Mouse (Mus musculus) midbrain, embryonic 11.5 days (tissue): ENCODE measurements around the gene Ppl. TPM values are rescaled to one million over a fixed set of nuclear protein-coding genes. Genes with fewer than 3 reads are reported as not detected.
A peak's percentile ranks its signal among the peaks of the same experiment; 100 is the strongest.

Experiments
- ATAC-seq: fragments of 200-750 bp; cut with Nextera tagmentation; 2 replicates; pipeline ENCODE4 v1.8.0; 2017; ENCODE audit warnings: moderate TSS enrichment, moderate library complexity; ENCODE audit not compliant: low FRiP score
- DNase-seq: peaks from one replicate; pipeline ENCODE4 v3.0.0; 2015; ENCODE audit warnings: low spot score; ENCODE audit errors: missing footprints
- H3K27ac ChIP-seq: fragments of 300-500 bp; sonication (generic); 2 replicates; pipeline ENCODE4 v1.5.1; 2014; ENCODE audit warnings: low read depth, low read length
- H3K27me3 ChIP-seq: fragments of 300-500 bp; sonication (generic); 2 replicates; pipeline ENCODE4 v1.6.1; 2014; ENCODE audit warnings: mild to moderate bottlenecking, low read length, moderate library complexity, mixed read lengths; ENCODE audit not compliant: control insufficient read depth, insufficient read depth
- H3K36me3 ChIP-seq: fragments of 300-500 bp; sonication (generic); 2 replicates; pipeline ENCODE4 v1.6.1; 2014; ENCODE audit warnings: mild to moderate bottlenecking, low read length, moderate library complexity, mixed read lengths; ENCODE audit not compliant: control insufficient read depth, insufficient read depth
- H3K4me1 ChIP-seq: fragments of 300-500 bp; sonication (generic); 2 replicates; pipeline ENCODE4 v1.6.1; 2014; ENCODE audit warnings: low read length; ENCODE audit not compliant: control insufficient read depth, insufficient read depth
- H3K4me2 ChIP-seq: fragments of 300-500 bp; sonication (generic); 2 replicates; pipeline ENCODE4 v1.6.1; 2014; ENCODE audit warnings: mild to moderate bottlenecking, moderate library complexity
- H3K4me3 ChIP-seq: fragments of 300-500 bp; sonication (generic); 2 replicates; pipeline ENCODE4 v1.5.1; 2014; ENCODE audit warnings: low read depth, low read length
- H3K9ac ChIP-seq: fragments of 300-500 bp; sonication (generic); 2 replicates; pipeline ENCODE4 v1.6.1; 2014; ENCODE audit warnings: low read length
- H3K9me3 ChIP-seq: fragments of 300-500 bp; sonication (generic); 2 replicates; pipeline ENCODE4 v1.6.1; 2016; ENCODE audit warnings: low read length; ENCODE audit not compliant: control insufficient read depth
- WGBS: fragments of 180-500 bp; shearing (Covaris S2); extraction: QIAGEN DNeasy Blood & Tissue Kit; methylation state at CpG from one replicate; pipeline ENCODE4 v1.1.7; 2014; 5-methylcytosine and 5-hydroxymethylcytosine counted together
- polyA plus RNA-seq: library from polyadenylated mRNA; unstranded; fragments of >200 nt; fragmentation: Nextera tagmentation; extraction: Ambion mirVana; gene quantifications from 2 replicates; pipeline ENCODE4 v1.2.1, GENCODE M21; 2014

The Ppl gene
- polyA plus RNA-seq, 1 experiment from 2014 or later: 0.48 TPM

DNA sequence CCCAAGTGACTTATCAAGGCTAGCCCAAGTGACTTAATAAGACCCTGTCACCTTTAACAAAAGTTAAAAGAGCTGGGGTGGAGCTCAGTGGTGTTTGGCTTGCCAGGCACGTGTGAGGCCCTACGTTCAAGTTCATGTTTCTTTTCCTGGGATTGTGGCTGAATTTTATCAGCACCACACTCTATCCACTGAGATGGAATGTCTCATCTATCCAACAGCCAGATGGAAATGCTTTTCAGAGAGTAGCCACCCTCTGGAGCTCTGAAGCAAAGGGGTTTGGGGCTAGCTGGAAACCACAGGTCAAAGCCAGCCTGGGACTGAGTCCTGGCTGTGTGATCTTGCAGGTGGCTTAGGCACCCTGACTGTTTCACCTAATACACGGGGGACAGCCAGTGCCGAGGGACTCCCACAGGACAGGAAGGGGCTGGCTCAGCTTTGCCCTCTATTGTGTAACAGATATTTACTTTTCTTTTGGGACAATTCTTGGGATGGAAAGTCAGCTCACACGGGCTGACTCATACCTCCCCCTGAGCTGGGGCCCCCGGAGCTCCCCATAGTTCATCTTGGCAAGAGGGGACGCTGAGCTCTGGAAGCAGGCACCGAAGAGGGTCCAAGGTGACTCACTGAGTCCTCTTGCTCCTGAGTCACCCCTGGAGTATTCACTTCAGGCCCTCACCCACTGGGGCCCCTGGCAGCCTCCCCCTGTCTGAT lies 3.5 kb upstream of the Ppl start:
- H3K4me3 ChIP-seq: no peak overlapping the region
- no peaks in the 10 kb centered on the region for H3K9me3 ChIP-seq
- 82% methylated on average over 8 of the region's 8 CpGs for WGBS
- no peaks in the 10 kb centered on the region for H3K4me1 ChIP-seq
- DNase-seq: peak; percentile 51
- H3K27me3 ChIP-seq: peaks cover 31% of the 10 kb centered on the region
- no peak overlapping the region for H3K4me2 ChIP-seq
- ATAC-seq: no peak
- H3K9ac ChIP-seq: no peak overlapping the region
- no peaks in the 10 kb centered on the region for H3K36me3 ChIP-seq
- H3K27ac ChIP-seq: no peak overlapping the region

DNA sequence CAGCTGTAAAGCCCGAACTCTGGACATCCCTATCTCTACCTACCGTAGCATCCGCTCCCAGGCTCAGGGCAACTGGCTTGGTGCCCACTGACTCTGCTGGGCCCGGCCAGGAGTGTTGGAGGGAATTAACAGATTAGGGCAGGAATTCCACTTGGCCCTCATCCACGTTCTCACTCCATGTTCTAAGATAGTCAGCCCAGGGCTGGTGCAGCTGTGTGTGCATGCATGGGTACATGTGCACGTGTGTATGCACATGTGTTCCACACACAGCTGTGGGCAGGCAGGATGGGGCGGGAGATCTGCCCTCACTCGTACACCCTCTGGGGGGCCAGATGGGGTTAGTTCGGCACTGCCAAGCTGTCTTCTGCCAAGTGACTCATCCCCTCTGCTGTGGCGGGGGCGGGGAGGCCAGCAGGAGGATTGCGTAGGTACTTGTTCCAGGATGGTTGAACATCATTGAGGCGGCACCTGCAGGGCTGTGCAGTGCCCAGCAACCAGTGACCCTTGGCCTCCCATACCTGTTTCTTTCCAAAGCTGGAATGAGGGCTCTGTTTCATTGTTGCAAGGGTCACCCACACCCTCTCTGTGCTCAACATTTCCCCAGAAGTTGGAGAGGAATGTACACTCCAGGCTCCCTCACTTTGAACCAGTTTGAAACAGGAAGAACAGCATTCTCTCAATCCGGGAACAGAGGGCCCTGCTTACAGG lies 2.6 kb upstream of the Ppl start:
- DNase-seq (peak; percentile 37), ATAC-seq (no peak)
- H3K27ac ChIP-seq: no peak overlapping the region
- H3K9ac ChIP-seq: no peak overlapping the region
- H3K27me3 ChIP-seq: peaks cover 35% of the 10 kb centered on the region
- no peaks in the 10 kb centered on the region for H3K9me3 ChIP-seq
- H3K4me3 ChIP-seq: no peak overlapping the region
- no peaks in the 10 kb centered on the region for H3K4me1 ChIP-seq
- 83% methylated on average over 14 of the region's 14 CpGs for WGBS
- no peak overlapping the region for H3K4me2 ChIP-seq
- H3K36me3 ChIP-seq: no peaks in the 10 kb centered on the region

- no peak overlapping the region for H3K9ac ChIP-seq
- H3K4me1 ChIP-seq: no peaks in the 10 kb centered on the region
- 3% methylated on average over 25 of the region's 25 CpGs for whole genome bisulfite sequencing
- no peak for ATAC-seq
- H3K36me3 ChIP-seq: no peaks in the 10 kb centered on the region
- peak; percentile 82 for DNase-seq
- H3K9me3 ChIP-seq: no peaks in the 10 kb centered on the region
- peaks cover 38% of the 10 kb centered on the region for H3K27me3 ChIP-seq
- no peak overlapping the region; the same call in 1 of the 2 replicates for H3K4me3 ChIP-seq
- no peak overlapping the region for H3K27ac ChIP-seq
- H3K4me2 ChIP-seq: no peak overlapping the region
Observed at GRCm38 (mm10) chr16:5131251-5131922, 834 bp downstream of the Ppl start.

GRCm38 (mm10) chr16:5130766-5131165 lies 1.5 kb downstream of the Ppl start:
- no peak overlapping the region for H3K4me3 ChIP-seq
- 12% methylated on average over 4 of the region's 4 CpGs for WGBS
- H3K4me2 ChIP-seq: no peak overlapping the region
- H3K9ac ChIP-seq: no peak overlapping the region
- no peak overlapping the region for H3K27ac ChIP-seq
- no peaks in the 10 kb centered on the region for H3K36me3 ChIP-seq
- peak; percentile 76 for DNase-seq
- H3K4me1 ChIP-seq: no peaks in the 10 kb centered on the region
- ATAC-seq: no peak
- H3K27me3 ChIP-seq: peaks cover 38% of the 10 kb centered on the region
- H3K9me3 ChIP-seq: no peaks in the 10 kb centered on the region

- H3K9me3 ChIP-seq: no peaks in the 10 kb centered on the region
- DNase-seq (peak; percentile 81), ATAC-seq (no peak)
- no peaks in the 10 kb centered on the region for H3K4me1 ChIP-seq
- H3K27me3 ChIP-seq: peaks cover 38% of the 10 kb centered on the region
- no peak overlapping the region for H3K4me2 ChIP-seq
- H3K36me3 ChIP-seq: no peaks in the 10 kb centered on the region
- H3K4me3 ChIP-seq: no peak overlapping the region
- 44% methylated on average over 2 of the region's 2 CpGs for WGBS
- H3K27ac ChIP-seq: no peak overlapping the region
- no peak overlapping the region for H3K9ac ChIP-seq
Observed at GRCm38 (mm10) chr16:5130196-5130595, 2.0 kb downstream of the Ppl start.

GRCm38 (mm10) chr16:5123476-5123875 lies 8.7 kb downstream of the Ppl start:
- no peak for ATAC-seq
- Histone ChIP-seq H3K27ac (no peak overlapping the region), H3K36me3 (no peaks in the 10 kb centered on the region), H3K4me1 (no peaks in the 10 kb centered on the region), H3K4me3 (no peak overlapping the region), H3K9me3 (no peaks in the 10 kb centered on the region), H3K9ac (no peak overlapping the region), H3K27me3 (no peaks in the 10 kb centered on the region; the same call in 1 of the 2 replicates), H3K4me2 (no peak overlapping the region)
- WGBS: 73% methylated on average over 6 of the region's 6 CpGs
- DNase-seq: peak; percentile 67

DNA sequence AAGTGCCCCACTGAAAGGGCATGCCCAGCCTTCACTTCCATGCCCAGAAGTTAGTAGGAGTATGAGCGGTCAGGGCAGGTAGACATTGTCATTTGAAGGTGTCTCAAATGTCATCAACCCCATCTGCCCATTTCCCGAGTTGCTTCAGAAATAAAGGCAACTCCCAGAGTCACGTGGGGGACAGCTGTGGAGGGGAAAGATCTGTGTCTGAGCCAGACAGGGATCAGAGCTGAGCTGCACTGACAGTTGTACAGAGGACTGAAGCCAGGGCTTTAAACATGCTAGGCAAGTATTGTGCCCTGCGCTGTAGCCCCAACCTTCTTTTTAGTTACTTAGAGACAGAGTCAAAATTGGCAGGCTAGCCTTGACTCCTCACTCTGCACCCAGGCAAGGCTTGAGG lies 12.4 kb downstream of the Ppl start:
- H3K9me3 ChIP-seq: no peaks in the 10 kb centered on the region
- H3K4me2 ChIP-seq: no peak overlapping the region
- H3K27me3 ChIP-seq: no peaks in the 10 kb centered on the region
- no peak overlapping the region for H3K27ac ChIP-seq
- no peak overlapping the region for H3K9ac ChIP-seq
- 78% methylated on average over 4 of the region's 4 CpGs for WGBS
- no peak for ATAC-seq
- no peak overlapping the region for H3K4me3 ChIP-seq
- no peaks in the 10 kb centered on the region for H3K36me3 ChIP-seq
- DNase-seq: peak; percentile 8
- H3K4me1 ChIP-seq: no peaks in the 10 kb centered on the region

DNA sequence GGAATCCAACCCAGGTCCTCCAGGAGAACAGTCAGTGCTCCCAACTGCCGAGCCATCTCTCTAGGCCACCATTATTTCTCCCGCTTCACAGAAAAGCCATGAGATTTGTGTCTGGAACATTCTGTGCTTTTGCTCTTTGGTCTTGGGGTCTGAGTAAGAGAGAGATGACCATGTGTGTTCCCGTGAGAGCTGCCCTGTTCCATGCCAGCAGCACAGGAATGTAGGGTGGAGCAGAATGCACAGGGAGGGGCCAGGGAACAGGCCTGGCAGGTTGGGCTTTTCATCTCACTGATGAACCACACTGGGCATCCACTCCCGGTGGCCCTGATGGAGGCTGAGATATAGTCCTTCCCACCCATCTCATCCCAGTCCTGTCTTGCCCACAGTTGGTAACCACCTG lies 12.8 kb downstream of the Ppl start:
- WGBS: 81% methylated on average over 4 of the region's 4 CpGs
- H3K36me3 ChIP-seq: no peaks in the 10 kb centered on the region
- H3K4me2 ChIP-seq: no peak overlapping the region
- H3K4me3 ChIP-seq: no peak overlapping the region
- no peak overlapping the region for H3K27ac ChIP-seq
- no peak for DNase-seq
- H3K9me3 ChIP-seq: no peaks in the 10 kb centered on the region
- ATAC-seq: no peak
- no peaks in the 10 kb centered on the region for H3K4me1 ChIP-seq
- no peaks in the 10 kb centered on the region for H3K27me3 ChIP-seq
- no peak overlapping the region for H3K9ac ChIP-seq

GRCm38 (mm10) chr16:5113582-5113981 lies 18.6 kb downstream of the Ppl start:
- Histone ChIP-seq H3K27ac (no peak overlapping the region), H3K4me1 (no peaks in the 10 kb centered on the region), H3K9me3 (no peaks in the 10 kb centered on the region), H3K4me3 (no peak overlapping the region), H3K27me3 (no peaks in the 10 kb centered on the region), H3K36me3 (no peaks in the 10 kb centered on the region), H3K4me2 (no peak overlapping the region), H3K9ac (no peak overlapping the region)
- DNase-seq (no peak), ATAC-seq (no peak)
- WGBS: 83% methylated on average over 2 of the region's 2 CpGs
